Mouse (Mus musculus) testis, postnatal 10 days (tissue): Measurements from ENCODE around the gene Ipcef1.
"Not testable (repeated sequence)": the region's sequence is repeated elsewhere in the genome, so short reads cannot be mapped to it uniquely, and the experiment has no call there.

ENCODE experiments used
- DNase-seq: peaks from one replicate; pipeline ENCODE4 v3.0.0; 2021; ENCODE audit warnings: low spot score

Ipcef1 gene

GRCm38 (mm10) chr10:6885460-6885859, 166.8 kb downstream of the Ipcef1 start:
- DNase-seq: no peak

GRCm38 (mm10) chr10:6882041-6882440, 170.2 kb downstream of the Ipcef1 start:
- DNase-seq: not testable (repeated sequence)

DNA sequence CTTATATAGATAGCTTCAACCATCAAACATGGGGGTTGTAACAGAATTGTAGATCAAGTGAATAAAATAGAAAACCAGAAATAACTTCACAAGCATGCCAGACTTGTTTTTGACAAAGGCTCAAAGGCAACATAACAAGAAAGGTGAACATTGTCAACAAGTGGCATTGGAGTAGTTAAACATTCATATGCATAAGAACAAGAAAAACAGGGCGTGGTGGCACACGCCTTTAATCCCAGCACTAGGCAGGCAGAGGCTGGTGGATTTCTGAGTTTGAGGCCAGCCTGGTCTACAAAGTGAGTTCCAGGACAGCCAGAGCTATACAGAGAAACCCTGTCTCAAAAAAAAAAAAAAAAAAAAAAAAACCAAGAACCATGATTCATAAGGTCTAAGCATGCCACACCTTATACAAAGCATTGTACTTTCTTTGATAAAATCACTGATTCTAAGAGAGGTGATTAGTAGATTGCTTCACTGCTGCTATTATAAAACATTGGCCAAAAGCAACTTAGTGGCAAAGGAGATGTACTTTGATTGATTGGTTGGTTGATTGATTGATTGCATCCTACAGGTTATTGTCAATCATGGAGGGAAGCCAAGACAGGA, 173.9 kb downstream of the Ipcef1 start:
- DNase-seq: no peak

- no peak for DNase-seq
Observed at GRCm38 (mm10) chr10:6873917-6874316, 178.4 kb downstream of the Ipcef1 start.

- DNase-seq: no peak
Observed at GRCm38 (mm10) chr10:6871418-6872072, 180.7 kb downstream of the Ipcef1 start.

DNA sequence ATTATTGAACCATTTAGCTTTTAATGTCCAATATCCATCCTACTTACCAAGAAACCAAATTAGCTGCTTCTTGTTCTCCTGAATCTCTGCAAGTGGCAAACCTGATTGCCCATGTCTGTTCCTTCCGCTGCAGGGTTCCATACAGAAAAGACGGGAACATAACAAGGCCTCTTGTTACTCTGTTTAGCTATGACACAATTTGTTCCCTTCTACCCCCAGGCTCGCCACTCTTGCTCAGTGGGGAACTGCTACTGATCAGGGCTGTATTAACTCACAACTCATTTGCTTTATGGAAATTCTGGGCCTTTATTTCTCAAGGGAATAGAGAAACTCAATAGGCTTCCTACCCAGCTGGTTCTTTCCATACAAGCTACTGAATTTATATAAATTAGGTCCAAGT, 196.5 kb downstream of the Ipcef1 start:
- DNase-seq: no peak

GRCm38 (mm10) chr10:6848834-6849233, 203.4 kb downstream of the Ipcef1 start:
- DNase-seq: no peak

- no peak for DNase-seq
Observed at GRCm38 (mm10) chr10:6848162-6848754, 204.0 kb downstream of the Ipcef1 start.

GRCm38 (mm10) chr10:6846283-6846682, 206.0 kb downstream of the Ipcef1 start:
- no peak for DNase-seq

DNA sequence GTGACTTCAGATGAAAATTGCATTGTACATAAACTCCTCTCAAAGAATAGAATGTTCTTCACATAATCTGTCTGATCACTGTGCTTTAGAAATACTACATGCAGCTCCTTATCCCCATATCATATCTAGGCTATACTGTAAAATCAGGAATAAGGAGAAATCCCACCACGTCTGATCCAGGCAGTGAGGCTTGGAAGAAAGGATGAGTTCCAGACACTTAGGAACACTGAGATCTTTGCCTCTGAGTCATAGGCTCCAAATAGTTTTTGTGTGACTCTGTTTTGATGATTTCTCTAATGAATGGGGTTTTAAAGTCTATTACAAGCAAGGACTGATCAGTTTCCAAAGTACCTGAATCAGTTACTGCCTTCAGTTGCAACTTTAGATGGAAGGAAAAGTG, 210.1 kb downstream of the Ipcef1 start:
- no peak for DNase-seq
